Mouse (Mus musculus) 3T3-L1 (cell line): Measurements from ENCODE around the gene Ypel3.
"Not testable (repeated sequence)": the region's sequence is repeated elsewhere in the genome, so short reads cannot be mapped to it uniquely, and the experiment has no call there.

Source experiments
- DNase-seq: peaks from one replicate; pipeline ENCODE4 v3.0.0-alpha.2; 2015; ENCODE audit warnings: low read depth, low spot score

Gene Ypel3

DNA sequence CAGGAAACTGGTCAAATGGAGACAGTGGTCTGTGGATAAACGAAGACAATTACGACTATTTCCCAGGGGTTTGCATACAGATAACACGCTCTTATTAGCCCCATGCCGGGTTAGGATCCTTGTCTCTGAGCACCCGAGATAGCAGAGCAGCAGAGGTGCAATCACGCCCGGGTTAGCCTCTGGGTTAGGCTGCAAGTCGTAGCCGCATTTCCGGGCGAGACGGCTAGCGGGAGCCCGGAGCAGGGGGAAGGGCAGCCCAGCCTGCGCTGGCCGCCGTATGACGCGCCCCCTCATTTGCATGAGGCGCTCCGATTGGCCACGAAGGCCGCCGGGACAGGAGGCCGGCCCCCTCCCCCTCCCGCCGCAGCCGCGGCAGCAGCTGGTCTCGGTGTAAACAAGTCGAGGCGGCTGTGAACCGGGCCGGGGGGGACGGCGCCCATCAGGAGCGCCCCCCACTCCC lies at the start of gene Ypel3:
TSS of gene Ypel3 (plus strand) at position 358 of the 460 bp plus-strand sequence.
- peak; percentile 84 for DNase-seq

DNA sequence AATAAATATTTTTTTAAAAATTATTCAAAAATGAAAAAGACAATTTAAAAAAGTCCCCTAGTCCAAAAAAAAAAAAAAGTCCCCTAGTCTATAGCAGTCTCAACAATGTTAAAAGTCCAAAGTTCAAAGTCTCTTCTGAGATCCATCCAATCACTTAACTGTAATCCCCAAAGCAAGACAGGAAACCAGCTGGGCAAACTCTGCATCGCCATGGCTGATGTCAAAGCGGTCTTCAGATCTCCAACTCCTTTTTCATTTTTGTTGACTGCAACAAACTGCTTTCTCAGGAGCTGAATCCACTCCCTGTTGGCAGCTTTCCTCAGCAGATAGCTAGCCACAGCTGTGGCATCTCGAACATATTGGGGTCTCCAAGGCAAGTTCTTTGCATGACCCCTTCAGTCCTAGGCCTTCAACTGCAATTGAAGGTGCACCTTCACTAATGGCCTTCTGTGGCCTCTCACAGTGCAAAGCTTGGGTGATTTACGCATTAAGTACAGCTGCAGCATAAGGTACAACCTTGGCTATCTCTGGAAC lies 46.4 kb upstream of the Ypel3 start:
- not testable (repeated sequence) for DNase-seq

DNA sequence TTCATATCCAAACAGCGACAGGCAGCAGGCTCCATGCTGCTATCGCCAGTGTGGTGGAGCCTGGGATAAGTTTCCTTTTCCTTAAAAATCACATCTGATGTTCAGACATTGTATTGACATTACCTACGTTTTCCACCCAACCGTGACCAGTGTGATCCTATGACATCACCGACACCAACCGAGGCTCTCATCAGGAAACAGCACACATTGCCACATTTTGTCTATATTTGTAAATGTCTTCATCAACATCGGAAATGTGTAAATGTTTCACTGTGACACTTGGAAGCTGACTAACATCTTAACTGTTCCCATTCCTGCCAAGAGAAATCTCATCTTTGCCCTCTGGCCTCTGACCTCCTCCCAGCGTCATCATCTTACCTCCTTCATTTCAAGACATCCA lies 40.6 kb upstream of the Ypel3 start:
- no peak for DNase-seq

DNA sequence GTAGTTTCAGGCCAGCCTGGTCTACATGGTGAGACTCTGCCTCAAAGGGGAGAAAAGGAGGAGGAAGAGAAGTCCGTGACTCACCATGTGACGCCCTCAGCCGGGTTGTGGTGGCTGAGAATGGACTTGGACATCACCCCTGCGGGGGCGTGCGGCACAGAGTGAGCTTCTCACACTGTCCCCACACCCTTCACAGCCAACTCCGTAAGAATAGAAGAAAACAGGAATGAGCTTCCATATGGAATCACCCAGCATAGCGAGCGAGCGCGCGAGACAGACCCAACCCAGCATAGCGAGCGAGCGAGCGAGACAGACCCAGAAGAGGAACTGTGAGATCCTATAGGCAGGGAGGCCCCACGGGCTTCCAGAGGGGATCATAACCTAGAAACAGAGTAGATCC lies 37.2 kb upstream of the Ypel3 start:
- no peak for DNase-seq

DNA sequence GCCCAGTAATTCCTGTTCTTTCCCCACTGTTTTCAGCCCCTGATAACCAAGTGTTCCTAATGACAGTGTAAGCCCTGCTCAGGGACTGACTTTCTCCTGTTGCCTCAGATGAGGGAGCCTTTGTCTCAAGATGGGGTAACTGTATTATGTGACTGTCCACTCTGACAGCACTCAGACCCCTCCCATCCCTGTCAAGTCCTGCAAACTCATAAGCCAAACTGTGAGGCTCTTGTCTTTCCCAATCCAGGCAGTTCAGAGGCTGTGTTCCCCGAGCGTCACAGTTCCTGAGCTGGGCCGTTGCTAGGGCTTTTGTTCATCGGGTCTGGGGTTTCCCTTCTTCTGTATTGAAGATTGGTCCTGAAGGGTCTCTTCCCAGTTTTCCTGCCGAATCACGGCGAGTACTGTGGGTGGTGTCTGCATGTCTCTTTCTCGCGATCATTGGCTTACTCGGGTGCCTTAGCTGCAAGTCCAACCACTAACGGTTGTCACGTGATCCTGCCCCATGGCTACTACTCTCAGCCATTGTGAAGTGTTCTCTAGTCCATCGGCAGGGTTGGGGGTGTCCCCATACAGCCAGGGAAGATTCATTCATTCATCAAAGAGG lies 36.5 kb upstream of the Ypel3 start:
- DNase-seq = no peak

DNA sequence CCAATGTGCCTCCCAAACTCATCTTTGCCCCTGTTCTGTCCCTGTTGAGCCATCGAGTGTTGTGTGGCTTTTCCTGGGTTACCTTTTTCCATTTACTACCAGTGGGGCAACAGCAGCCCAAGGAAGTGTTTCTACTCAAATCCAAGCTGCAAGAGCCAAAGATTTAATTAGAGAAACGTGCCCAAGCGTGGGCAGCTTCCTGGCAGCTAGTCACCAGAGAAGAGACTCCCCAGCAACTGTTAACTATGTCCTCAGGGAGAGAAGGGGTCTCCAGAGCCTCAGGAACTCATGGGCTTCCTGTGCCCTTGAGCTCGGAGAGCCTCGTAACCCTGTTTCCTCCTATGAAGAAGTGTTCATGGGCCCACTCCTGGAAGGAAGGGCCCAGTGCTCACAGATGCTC lies 35.8 kb upstream of the Ypel3 start:
- no peak for DNase-seq

DNA sequence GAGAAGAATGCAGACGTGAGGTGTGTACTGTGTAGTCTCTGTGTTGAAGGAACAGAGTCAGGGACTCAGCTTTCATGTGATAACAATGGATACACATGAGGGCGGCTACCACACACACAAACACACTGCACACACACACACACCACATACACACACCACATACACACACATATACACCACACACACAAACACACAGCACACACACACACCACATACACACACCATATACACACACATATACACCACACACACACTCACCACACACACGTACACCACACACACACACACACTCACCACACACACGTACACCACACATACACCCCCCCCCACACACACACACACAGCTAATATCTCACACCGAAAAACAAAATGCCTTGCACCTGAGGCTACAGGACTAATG lies 35.3 kb upstream of the Ypel3 start:
- DNase-seq = no peak

- DNase-seq = no peak
These were observed 34.7 kb upstream of the Ypel3 start for GRCm38 (mm10) chr7:126741964-126742482.

DNA sequence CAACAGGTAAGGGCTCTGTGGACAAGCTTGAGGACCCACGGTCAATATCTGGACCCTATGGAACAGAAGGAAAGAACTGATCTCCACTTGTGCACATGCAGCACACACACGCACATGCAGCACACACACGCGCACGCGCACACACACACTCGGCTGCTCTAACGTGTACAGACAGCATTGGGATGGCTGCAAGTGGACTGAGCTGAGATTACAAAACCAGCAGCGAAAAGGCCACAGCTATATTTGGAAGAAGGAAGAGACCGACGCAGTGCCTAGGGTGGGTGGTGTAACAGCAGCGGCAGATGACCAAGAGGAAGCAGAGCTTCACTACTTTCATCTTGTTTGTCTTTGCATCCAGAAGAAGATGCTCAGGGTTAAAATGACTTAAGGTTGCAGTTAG lies 30.7 kb upstream of the Ypel3 start:
- DNase-seq = no peak

- no peak for DNase-seq
These were observed 30.0 kb upstream of the Ypel3 start for GRCm38 (mm10) chr7:126746798-126747197.

DNA sequence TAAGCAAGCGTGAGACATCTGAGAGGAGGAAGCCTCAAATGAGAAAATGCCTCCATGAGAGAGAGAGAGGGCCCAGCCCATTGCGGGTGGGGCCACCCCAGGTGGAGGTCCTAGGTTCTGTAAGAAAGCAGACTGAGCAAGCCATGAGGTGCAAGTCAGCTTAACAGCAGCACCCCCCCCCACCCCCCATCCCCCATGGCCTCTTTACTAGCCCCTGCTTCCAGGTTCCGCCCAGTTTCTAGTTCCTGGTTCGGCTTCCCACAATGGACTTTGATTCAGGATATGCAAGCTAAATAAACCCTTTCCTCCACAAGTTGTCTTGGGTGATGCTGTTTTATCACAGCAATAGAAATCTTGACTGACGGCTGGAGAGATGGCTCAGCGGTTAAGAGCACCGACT lies 27.9 kb upstream of the Ypel3 start:
- DNase-seq = no peak

DNA sequence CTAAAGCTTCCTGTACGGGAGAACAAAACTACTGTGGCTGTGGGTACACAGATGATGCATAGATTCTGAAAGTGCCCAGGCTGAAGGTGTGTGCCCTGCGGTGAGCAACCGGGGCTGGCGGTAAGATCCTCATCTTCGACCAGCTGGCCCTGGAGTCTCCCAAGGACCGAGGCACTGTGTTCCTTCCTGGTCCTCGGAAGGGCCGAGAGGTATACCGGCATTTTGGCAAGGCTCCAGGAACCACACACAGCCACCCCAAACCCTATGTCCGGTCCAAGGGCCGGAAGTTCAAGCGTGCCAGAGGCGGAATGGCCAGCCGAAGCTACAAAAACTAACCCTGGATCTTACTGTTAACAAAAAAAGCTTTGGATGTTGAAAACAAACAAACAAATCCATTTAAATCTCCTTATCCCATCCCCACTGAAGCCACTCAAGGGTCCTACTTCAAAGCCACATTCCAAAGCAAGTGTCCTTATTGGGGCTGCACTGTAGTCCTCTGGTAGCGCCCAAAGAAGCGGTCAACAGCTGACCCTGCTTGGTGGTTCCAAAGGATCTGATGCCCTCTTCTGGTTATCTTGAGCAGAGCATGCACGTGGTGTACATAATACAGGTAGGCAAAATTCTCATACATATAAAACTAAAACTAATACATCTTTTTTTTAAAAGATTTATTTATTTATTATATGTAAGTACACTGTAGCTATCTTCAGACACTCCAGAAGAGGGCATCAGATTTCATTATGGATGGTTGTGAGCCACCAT lies 27.0 kb upstream of the Ypel3 start:
- DNase-seq = no peak

- DNase-seq = peak; percentile 91
These were observed 21.9 kb upstream of the Ypel3 start for GRCm38 (mm10) chr7:126754866-126755265.

GRCm38 (mm10) chr7:126758539-126758938 lies 18.2 kb upstream of the Ypel3 start:
- no peak for DNase-seq

DNA sequence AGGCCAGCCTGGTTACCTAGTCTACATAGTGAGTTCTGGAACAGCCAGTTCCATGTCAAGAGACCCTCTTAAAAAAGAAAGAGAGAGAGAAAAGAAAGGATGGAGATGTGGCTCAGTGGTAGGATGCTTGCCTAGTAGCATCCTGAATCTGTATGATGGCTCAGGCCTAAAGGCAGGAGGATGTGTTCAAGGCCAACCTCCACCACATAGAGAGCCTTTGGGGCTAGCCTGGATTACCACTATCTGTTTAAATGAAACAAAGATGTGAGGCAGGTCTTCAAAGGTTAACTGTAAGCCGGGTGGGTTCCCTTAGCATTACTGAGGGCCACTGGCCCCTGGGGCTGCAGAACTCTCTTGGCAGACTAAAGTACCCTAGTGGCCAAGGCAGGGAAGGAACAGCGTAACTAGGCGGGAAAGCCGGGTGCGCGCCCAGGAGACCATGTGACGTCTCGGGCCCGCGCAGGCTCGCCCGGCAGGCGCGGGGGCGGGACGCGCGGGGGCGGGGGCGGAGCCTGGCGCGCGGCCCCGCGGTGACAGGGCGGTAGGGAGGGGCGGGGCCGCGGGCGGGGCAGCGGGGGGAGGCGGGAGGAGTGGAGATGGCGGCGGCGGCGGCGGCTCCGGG lies 17.6 kb upstream of the Ypel3 start, which contains the start of gene Mapk3:
TSS of gene Mapk3 (plus strand) at position 552 of the 622 bp plus-strand sequence.
- peak; percentile 83 for DNase-seq

- no peak for DNase-seq
These were observed 16.9 kb upstream of the Ypel3 start for GRCm38 (mm10) chr7:126759672-126760390.

GRCm38 (mm10) chr7:126760391-126760802 lies 16.4 kb upstream of the Ypel3 start:
- peak; percentile 85 for DNase-seq

- no peak for DNase-seq
These were observed 15.8 kb upstream of the Ypel3 start for GRCm38 (mm10) chr7:126760956-126761355.

DNA sequence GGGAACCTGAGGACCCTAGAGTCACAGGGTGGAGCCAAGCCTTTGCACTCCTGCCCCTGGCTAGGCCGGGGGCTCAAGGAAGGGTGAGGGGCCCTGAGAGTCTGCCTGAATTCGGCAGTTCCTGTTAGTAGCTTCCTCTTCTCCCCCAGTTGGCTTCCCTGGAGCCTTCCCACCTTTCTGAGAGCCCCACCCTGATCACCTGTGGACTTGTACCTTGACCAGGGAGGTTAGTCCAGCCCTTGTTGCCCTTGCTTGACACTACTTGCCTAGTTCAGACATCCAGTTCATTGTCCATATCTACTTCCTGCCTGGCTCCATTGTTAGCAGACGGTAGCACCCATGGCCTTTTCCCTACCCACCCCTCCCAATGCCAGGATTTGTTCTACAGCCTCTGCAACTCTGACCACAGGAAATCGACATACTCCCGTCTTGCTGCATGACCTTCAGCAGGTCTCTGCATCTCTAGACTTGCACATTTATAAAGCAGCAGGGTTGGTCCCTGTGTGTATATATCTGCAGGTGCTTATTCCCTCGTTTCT lies 15.2 kb upstream of the Ypel3 start:
- DNase-seq = no peak

- no peak for DNase-seq
These were observed 14.2 kb upstream of the Ypel3 start for GRCm38 (mm10) chr7:126762471-126763008.

DNA sequence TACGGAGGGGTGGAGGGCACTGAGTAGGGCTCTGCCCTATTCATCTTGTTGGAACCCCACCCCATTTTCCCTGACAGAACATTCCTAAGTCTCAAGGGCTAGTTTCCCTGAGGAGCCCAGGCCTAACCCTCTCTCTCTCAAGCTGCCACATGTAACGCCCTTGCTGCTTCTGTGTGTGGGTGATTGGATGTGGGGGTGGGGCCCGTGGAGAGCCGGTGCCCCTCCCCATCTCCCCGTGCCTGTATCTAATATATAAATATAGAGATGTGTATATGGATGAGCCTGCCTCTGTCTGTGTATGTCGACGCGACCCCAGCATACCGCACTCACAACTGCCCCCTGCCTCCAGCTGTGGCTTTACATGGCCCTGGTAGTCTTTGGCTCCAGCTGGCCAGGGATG lies 11.2 kb upstream of the Ypel3 start:
- no peak for DNase-seq
